In genomic region chr13:74349566-74350434, GRCm38 (mm10) we compare ENCODE assay signal across 1 mouse cellular context.
TF ChIP-seq lines count a peak whose summit lies in the region.

TSS of gene Sdha (minus strand) at chr13:74350280.
TSS of gene Ccdc127 (plus strand) at chr13:74350309.

TF ChIP-seq in MEL, 35 proteins besides CTCF, POLR2A, EP300 and RAD21 (continued from another document):
- 0 out of 2 replicates have a peak, but pooled peaks have one; percentile 34 for TF ChIP-seq MYC (IDR thresholded peaks at IDR 0.05; ENCODE audit: low read depth, low read length)
